In genomic region chr15:77104349-77105158, GRCm38 (mm10) we compare ENCODE assay signal across 11 mouse cellular contexts. TPM values are rescaled to one million over a fixed set of nuclear protein-coding genes. Genes with fewer than 3 reads are reported as not detected.
DNase-seq lines count a peak whose midpoint lies in the region; ATAC-seq and TF ChIP-seq lines count a peak whose summit lies in the region.
"Had no signal": no experiment of that assay in that cellular context is flagged by ENCODE, and none has a peak within 500 bp of the region (broad histone marks: within the 10 kb centered on the region; RNA-seq: fewer than 3 reads in every experiment).

No protein-coding gene starts in this region.

- DNase-seq in adrenal gland, postnatal 14 days: peak; percentile 44
- DNase-seq in adrenal gland, postnatal 10 days: no peak
- no peak for DNase-seq in layer of hippocampus, adult 2 months (ENCODE audit: low spot score in 2 of 2)
- DNase-seq in layer of hippocampus, postnatal 36 days: no peak
- no peak for DNase-seq in ES-E14 (ENCODE audit: low read depth, low spot score)
- peak; percentile 68 for DNase-seq in large intestine, adult 2 months (ENCODE audit: low read depth, low spot score)
- DNase-seq in gastrocnemius, adult 8-10 months (ENCODE audit: low spot score in 2 of 2): no peak
- DNase-seq: cerebellum, adult 18-20 months; liver, embryonic 13.5 days had no signal

- in situ Hi-C loops in ES-E14 (cut with MboI; ENCODE audit: low sequenced_read_pairs in 2 of 2, unreplicated experiment in 2 of 2): no loop called here

- H3K9me3 ChIP-seq in ES-E14 (ENCODE audit: control insufficient read depth, insufficient read depth, low read depth, low read length): no peaks in the 10 kb centered on the region
- H3K9me3 ChIP-seq in midbrain, embryonic 13.5 days: no peaks in the 10 kb centered on the region
- H3K9me3 ChIP-seq: liver, embryonic 13.5 days had no signal

- H3K4me2 ChIP-seq in midbrain, embryonic 13.5 days (replicated peaks): no peak overlapping the region
- H3K4me2 ChIP-seq: heart, embryonic 11.5 days; liver, embryonic 13.5 days had no signal

- H3K36me3 ChIP-seq in ES-E14 (ENCODE audit: control insufficient read depth, insufficient read depth, low read length, poor library complexity, severe bottlenecking): no peaks in the 10 kb centered on the region
- peaks cover 29% of the 10 kb centered on the region for H3K36me3 ChIP-seq in midbrain, embryonic 13.5 days

- no peak for ATAC-seq in midbrain, embryonic 13.5 days

- TF ChIP-seq CTCF in layer of hippocampus, adult 2 months (conservative IDR thresholded peaks at IDR 0.05): no peak

- no peaks in the 10 kb centered on the region for H3K27me3 ChIP-seq in midbrain, embryonic 13.5 days
- H3K27me3 ChIP-seq: liver, embryonic 13.5 days had no signal

- no peak overlapping the region for H3K9ac ChIP-seq in ES-E14 (ENCODE audit: insufficient read depth, low read depth, low read length, poor library complexity, severe bottlenecking)
- H3K9ac ChIP-seq in midbrain, embryonic 13.5 days (replicated peaks): no peak overlapping the region
- H3K9ac ChIP-seq: liver, embryonic 13.5 days had no signal

- WGBS in large intestine, adult 2 months: 31% methylated on average over 10 of the region's 10 CpGs
- 65% methylated on average over 10 of the region's 10 CpGs for WGBS in midbrain, embryonic 13.5 days

- peaks cover 19 to 21% of the 10 kb centered on the region in 2 experiments for H3K4me1 ChIP-seq in ES-E14 (ENCODE audit: control insufficient read depth in 2 of 2, insufficient read depth in 2 of 2, low read length in 2 of 2, poor library complexity in 1 of 2)
- peaks cover 8% of the 10 kb centered on the region for H3K4me1 ChIP-seq in midbrain, embryonic 13.5 days (replicated peaks)

- no peak overlapping the region for H3K4me3 ChIP-seq in layer of hippocampus, adult 2 months
- H3K4me3 ChIP-seq in ES-E14 (ENCODE audit: insufficient read depth in 1 of 2, low read depth in 1 of 2, low read length in 2 of 2, poor library complexity in 1 of 2, severe bottlenecking in 1 of 2): no peak overlapping the region
- H3K4me3 ChIP-seq in midbrain, embryonic 13.5 days (replicated peaks): no peak overlapping the region
- H3K4me3 ChIP-seq: liver, embryonic 13.5 days had no signal

- H3K27ac ChIP-seq in layer of hippocampus, adult 2 months: peak overlapping the region; percentile 59
- peak overlapping the region; percentile 89 for H3K27ac ChIP-seq in ES-E14 (ENCODE audit: insufficient read depth, low read depth, low read length, poor library complexity, severe bottlenecking)
- no peak overlapping the region for H3K27ac ChIP-seq in midbrain, embryonic 13.5 days
- H3K27ac ChIP-seq: liver, embryonic 13.5 days had no signal

TF ChIP-seq in ES-E14, 5 proteins besides CTCF, POLR2A, EP300 and RAD21:
- TF ChIP-seq ZC3H11A (IDR thresholded peaks at IDR 0.05; ENCODE audit: borderline replicate concordance, low read depth, low read length) (no peak), HCFC1 (IDR thresholded peaks at IDR 0.05; ENCODE audit: borderline replicate concordance, insufficient read depth, low read length) (no peak), CHD2 (IDR thresholded peaks at IDR 0.05; ENCODE audit: low read depth, low read length) (no peak), MAFK (IDR thresholded peaks at IDR 0.05; ENCODE audit: insufficient read depth, low read depth, low read length) (no peak), ZNF384 (IDR thresholded peaks at IDR 0.05; ENCODE audit: low read depth, low read length) (no peak)

RNA-seq across cellular contexts. Expression of gene Mb, which starts 54.1 kb away (rescaled TPM):
- total RNA-seq in adrenal gland, postnatal 14 days (2021): 5.9 and 6.8 TPM in 2 replicates
- total RNA-seq in adrenal gland, postnatal 10 days (2021): 100 to 1,000 TPM in 1 of 2 experiments, 10 to 100 TPM in 1; 34.3 to 233 TPM
- under 1 TPM in 1 of 2 experiments, not detected in 1; 0.49 TPM for total RNA-seq in layer of hippocampus, adult 2 months (2021)
- total RNA-seq in layer of hippocampus, postnatal 36 days (2021): under 1 TPM in 1 of 2 experiments, not detected in 1; 0.37 TPM
- 0.32 TPM in 1 of 2 replicates, not detected in the other for total RNA-seq in ES-E14 (2012; rRNA removed)
- 0.16 and 0.60 TPM in 2 replicates for polyA plus RNA-seq in large intestine, adult 2 months (2012; rRNA removed)
- total RNA-seq in gastrocnemius, adult 8-10 months (2022): 1,000 to 10,000 TPM; 3,053 to 3,564 (median 3,434) TPM
- not detected in 2 replicates for polyA plus RNA-seq in midbrain, embryonic 13.5 days (2015; fragmentation: Nextera tagmentation; extraction: Ambion mirVana)

Comparison
In these comparisons a context has a peak if more than half of its experiments do, and no peak if none do; other contexts are left out.
1. DNase-seq: peak in adrenal gland, postnatal 14 days (single experiment) and large intestine, adult 2 months (single experiment); none in adrenal gland, postnatal 10 days (single experiment), layer of hippocampus, adult 2 months (0 of 2), layer of hippocampus, postnatal 36 days (0 of 2), ES-E14 (single experiment) and gastrocnemius, adult 8-10 months (0 of 2).
2. RNA of gene Mb, which starts 54.1 kb away (total RNA-seq): 3,053 to 3,564 TPM in gastrocnemius, adult 8-10 months; 34.3 to 233 TPM in adrenal gland, postnatal 10 days, 5.9 to 6.8 TPM in adrenal gland, postnatal 14 days, 0.49 TPM in layer of hippocampus, adult 2 months, 0.37 TPM in layer of hippocampus, postnatal 36 days and 0.32 TPM in ES-E14; every median in the first group is over 10 times any median in the second.